Mouse (Mus musculus) ovary, adult 18-20 months (tissue): ENCODE data around the gene Pigk.
"Not testable (repeated sequence)": the region's sequence is repeated elsewhere in the genome, so short reads cannot be mapped to it uniquely, and the experiment has no call there.

Experiments
- DNase-seq: peaks from one replicate; pipeline ENCODE4 v3.0.0; 2022; ENCODE audit warnings: low spot score, mixed read lengths

Pigk gene

DNA sequence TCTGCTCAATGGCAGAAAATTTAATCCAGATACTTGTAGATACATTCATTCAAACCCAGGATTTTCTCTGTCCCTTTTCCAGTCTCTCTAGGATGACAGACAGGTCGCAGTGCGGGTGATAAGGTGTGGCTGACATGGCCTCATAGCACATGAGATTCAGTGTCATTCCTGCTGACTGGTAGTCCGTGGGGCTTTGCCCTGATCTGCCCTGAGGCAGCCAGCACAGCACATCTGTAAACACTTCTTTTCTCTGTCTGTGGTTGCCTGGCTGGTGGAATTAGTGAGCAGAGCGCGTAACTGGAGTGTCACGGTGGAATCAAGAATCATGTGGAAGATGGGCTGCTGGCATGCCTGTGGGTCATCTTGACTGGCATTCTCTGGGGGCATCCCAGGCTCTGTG, 56.2 kb downstream of the Pigk start:
- DNase-seq = no peak

DNA sequence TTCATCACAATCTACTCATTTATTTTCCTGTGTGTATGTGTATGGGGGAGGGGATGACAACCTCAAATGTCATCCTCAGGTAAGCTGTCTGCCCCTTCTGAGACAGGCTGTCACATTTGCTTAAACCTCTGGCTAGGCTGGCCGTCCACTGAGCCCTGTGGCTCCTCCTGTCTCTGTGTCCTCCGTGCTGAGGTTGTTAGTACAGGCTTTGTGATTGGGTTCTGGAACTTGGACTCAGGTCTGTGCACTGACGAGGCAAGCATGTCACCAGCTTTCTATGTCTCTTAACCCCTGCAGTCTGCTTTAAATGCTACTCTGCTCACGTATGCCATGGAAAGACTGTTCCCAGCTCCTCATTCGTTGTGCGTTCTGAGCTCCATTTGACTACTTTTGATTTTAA, 62.5 kb downstream of the Pigk start:
- no peak for DNase-seq

DNA sequence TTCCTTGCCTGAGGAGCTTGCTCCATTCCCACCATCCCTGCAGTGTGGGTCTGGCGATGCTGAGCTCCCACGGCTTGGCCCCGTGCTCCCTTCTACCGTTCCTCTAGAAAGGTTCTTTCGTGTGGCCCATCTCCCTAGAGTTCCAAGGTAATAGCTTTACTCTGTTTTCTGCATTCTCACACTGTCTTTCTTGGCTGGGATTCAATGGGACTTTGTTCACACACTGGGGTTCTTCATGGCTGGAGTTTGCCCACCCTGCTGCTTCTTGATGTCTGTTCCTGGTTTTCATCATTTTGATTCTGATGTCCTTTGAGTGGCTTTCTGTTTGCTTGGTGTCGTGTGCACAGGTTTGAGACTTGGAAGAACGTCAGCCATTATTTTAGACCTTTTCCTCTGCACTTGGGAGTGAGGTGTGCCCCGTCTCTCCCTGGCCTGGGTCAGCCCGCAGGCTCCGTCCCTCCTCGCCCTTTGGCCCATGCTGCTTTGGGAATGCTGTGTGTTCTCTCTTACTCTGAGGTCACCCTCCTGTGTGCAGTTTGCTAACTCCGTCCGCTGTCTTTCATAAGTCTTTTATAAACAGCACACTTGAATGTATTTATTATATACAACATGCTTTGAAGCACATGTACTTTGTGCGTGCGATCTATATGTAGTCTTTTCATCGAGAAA, 63.1 kb downstream of the Pigk start:
- no peak for DNase-seq

DNA sequence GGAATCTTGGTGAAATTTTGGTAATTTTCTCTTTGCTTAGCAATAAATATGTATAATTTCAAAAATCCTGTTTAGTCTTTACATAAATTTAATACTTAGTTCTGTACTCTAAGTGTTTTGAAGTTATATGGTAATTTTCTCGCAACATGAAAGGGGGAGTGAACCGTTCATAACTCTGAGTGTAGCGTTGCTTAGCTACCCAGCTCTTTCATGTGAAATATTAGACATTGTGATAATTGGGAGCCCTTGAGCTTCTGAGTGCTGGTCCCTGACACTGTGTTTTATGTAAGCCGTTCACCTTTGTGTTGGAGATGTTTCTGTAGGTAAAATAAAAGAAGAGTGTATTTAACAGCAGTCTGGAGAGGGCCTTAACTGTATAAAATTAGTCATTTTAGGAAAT, 65.9 kb downstream of the Pigk start:
- no peak for DNase-seq

DNA sequence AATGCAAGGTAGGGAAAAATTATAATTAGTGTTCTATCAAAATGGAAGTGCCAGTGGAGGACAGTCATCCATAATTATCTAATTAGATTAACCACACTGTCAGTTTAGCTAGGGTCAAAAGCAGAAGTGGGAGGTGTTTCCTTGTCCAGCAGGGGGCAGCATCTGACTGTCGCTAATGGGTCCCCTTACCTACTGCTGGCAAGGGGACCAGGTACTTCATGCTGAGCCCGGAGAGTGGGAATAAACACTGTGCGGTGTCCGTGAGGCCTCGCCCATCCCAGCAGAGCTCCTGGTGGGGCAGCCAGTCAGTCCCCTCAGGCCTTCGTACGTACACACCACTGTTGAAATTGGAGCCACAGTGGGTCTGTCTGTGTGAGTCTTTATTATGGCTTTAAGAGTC, 69.9 kb downstream of the Pigk start:
- no peak for DNase-seq

DNA sequence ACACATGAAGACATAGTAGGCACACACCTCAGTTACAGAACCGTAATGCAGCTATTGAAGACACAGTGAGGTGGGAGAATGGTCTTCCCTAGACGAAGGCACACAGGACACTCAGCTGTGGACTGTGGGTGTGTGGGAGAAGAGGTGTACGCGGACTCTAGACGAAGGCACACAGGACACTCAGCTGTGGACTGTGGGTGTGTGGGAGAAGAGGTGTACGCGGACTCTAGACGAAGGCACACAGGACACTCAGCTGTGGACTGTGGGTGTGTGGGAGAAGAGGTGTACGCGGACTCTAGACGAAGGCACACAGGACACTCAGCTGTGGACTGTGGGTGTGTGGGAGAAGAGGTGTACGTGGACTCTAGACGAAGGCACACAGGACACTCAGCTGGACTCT, 70.5 kb downstream of the Pigk start:
- not testable (repeated sequence) for DNase-seq

DNA sequence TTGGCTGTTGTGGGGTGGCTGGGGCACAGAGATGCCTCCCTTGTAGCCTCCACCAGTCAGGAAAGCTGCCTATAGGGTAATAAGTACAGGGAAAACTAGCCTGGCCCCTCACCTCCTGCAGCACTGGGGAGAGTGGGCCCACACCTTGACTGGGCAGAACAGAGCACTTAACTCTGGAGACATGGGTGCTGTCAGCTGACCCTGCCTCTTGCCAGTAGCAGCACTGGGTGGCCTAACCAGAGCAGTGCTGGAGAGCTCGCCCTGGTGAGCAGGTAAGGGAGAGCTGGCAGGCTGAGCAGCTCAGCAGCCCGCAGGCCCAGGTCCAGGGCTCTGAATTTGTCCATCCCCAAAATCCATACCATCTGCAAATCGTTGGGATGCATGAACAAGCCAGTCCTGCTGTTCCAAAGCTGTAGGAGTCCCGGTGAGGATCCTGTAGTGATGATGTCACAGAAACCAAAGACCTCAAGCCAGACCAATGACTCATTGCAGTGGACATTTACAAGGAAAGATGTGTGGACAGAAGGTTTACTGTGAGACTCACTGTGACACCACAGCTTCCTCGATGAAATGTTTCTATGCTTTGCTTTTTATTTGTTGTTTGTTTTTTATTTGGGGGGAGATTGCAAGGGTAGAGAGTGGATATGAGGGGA, 74.5 kb downstream of the Pigk start:
- not testable (repeated sequence) for DNase-seq

DNA sequence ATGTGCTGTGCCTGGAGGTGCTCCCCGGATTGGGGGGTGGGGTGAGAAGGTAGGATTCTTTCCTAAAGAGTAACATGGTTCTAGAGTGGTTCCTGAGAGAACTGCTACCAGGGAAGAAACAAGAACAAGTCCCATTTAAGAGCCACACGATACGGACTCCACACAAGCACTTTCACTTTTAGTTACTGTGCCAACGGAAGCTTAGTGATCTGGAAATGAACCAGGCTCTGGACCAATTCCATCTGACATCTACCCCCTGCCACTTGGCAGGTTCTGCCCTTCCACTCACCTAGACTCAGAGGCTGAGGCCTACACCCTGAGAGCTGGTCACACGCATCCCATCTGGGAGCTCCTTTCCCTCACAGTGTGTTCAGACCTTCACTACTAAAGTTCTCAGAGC, 78.7 kb downstream of the Pigk start:
- DNase-seq = no peak

DNA sequence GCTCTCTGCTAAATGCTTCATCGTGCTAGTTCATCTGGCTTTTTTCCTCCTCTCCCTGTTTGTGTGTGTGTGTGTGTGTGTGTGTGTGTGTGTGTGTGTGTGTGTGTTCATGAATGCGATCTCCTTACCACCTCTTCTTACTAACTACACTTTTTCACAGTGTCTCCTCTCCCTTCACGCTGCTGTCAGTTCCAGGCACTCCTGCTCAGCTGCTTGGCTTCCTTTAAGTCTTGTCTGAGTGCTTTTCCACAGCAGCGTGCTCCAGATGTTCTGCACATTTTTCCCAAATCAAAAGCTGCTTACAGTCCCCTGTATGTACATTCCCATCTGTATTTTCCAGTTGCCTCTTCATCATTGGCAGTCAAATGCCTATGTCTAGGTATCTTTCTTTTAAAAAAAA, 79.1 kb downstream of the Pigk start:
- no peak for DNase-seq

DNA sequence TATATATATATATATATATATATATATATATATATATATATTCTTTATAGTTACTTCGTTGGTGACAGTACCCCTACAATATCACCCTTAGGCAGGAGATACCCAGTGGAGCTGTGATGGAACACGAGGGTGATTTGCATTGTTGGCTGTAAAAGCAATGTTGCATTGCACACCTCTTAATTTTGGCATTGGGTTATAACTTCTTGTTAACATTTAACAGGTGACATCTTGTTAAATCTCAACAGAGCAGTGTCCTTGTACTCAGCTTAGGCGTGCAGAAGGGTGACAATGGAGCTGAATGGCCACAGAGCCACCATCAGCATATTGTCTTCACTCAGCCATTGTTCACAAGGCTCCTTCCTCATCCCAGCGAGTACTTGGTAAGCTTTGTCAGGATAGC, 82.3 kb downstream of the Pigk start:
- no peak for DNase-seq

DNA sequence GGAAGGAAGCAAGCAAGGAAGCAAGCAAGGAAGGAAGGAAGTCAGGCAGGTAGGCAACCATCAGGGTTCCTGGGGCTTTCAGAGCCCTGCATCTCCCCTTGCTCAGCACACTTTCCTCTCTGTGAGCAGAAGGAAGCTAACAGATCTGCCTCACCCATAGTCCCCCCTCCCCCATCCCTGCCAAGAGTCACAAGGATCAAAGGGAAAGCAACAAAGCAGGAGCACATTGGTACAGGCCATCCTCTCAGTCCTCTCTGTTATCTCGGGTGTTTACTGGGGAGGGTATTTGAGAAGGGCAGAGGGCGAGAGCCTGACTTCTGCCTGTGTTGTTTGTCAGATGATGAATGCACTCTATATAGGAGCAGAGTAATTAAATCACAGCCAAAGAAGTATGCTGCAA, 83.5 kb downstream of the Pigk start:
- no peak for DNase-seq

DNA sequence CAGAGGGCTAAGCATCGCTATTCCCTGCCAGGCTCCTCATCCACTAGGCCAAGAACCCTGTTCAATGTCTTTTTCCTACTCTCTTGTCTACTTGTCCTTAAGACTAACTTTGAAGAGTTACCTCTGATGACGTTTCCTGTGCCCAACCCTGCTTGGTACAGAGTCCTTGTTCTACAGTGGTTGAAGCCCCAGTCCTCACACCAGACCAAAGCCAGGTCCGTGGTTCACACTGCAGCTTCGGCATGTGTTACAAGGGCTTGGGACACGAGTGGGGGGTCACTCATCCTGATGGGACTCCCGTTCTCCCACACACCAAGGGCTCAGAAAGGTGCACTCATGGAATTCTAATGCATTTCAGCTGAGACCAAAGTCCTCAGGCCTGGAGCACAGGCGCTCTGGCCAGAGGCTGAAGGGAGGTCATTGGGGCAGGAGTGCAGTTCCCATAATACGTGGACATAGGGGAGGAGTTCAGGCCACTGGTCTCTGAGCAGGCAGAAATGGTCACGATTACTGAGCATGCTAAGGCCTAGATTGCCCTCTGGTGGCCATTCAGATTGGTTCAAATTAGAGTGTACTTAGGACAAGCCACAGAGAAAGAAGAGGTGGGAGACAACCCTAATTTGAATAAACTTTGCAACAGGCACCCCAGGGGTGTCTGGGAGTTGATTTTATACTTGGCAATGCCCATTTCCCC, 86.0 kb downstream of the Pigk start:
- DNase-seq = no peak

DNA sequence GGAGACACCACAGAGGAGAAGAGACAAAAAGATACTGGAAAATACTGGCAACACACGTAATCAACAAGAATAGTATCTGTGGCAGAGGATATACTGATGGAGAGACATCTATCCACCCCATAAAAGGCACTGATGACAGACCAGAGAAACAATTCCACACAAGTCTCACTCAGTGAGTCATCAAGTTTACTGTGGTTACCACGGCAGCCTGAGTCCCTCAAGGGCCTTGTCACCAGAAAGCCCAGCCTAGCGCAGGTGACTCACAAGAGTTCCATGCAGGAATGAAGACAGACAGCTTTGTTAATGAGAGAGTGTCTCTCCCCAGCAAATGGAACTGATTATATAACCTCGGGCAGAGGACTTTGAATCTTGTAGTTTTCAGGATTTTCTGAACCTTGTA, 100.0 kb downstream of the Pigk start:
- DNase-seq = no peak

DNA sequence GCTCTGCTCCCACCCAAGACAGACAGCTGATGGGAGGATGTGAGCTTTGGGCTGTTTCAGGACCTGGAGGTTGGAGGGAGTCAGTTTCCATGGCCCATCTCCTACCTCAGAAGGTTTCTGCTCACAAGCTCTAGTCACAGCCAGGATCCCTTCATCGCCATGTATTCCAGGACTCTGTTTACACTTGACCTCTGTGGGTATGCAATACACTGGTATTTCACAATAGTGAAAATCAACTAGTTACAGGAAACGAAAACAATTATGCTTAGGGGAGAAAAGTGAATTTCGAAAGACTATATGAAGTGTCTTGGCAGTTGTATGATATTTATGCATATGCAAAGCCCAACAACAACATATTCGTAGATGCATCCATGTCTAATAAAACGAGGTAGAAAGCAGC, 101.2 kb downstream of the Pigk start:
- DNase-seq = no peak

DNA sequence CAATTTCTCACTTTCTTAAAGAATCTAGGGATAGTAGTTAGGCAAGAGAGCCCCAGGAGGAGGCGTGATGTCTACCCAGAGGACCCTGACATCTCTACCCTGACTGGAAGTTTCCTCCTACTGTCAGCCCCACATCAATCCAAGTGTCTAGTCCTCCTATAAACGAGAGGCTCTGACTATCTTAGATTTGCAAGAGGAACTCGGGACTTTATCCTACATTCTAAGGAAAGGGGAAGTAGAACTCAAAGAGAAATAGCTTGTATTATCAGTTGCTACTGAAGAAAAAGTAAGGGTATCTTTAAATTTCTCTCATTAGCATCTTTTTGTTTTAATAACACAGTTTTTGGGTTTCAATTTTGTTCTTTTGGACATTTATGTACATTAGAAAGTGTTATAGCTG, 106.5 kb downstream of the Pigk start:
- DNase-seq = no peak

DNA sequence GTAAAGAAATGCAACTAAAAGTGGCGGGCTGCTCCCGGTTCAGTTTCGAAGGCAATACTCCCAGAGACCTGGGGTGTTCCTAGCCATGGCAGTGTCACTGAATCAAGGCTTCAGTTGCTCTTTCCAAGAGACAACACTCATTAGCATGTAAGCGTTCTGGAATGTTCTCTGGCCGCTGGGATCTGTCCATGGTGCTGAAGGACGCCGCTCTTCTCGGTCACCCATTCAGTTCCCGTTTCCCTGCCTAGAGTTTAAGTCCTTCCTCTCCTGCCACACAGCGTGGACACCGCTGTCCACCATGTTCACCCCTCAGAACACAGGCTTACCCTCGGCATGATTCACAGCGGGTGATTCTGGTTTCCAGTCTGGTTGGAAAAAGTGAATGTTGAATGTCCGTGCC, 107.3 kb downstream of the Pigk start:
- peak; percentile 5 for DNase-seq

DNA sequence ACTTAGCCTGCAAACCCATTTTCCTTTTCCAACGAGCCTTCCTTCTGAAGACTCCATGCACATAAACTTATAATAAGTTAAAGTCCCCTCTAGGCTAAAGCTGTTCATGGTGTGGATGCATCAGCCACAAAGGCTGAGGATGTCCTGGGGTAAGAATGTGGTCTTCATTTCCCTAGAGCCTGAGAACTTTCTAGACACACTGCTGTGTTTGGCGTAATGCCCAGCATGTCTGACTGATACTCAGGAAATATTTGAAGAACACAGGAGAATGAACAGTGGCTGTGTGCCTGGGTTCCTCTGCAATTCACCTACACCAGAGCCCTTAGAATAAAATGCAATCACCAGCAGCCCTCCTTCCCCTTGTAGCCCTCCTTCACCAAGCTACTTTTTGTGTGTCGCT, 117.5 kb downstream of the Pigk start:
- DNase-seq = no peak

DNA sequence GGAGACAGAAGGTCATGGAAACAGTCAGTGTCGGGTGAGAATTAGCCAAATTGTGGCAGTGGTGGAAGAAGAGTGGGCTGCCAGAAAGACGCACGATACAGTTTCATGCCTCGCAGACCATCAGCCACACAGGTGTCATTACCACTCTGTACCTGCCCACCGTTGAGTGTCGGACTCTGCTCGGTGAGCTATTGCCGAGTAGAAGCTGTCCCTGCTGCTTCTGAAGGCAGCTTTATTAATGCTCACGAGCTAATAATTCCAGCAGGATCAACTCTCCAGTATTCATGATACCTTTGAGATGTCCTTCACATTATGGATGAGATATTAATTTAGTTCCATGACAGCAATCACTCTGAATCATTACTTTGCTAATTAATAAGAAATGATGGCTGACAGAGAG, 118.1 kb downstream of the Pigk start:
- DNase-seq = no peak

DNA sequence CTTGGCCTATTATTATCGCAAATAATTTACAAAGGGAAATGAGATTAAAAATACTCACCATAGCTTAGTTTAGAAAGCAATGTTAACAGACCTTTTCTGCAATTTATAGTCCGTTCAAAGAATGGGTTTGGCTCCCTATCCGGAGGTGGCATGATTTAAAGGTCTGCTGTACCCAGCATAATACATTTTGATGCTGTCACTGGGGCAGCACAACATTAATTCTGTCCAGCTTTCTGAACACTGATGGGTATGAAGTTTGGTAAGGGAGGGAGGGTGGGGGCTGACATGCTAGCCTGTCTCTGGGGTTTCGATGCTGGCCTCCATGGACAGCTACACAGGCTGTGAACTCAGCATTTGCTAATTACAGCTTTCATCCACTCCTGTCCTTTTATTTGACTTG, 118.5 kb downstream of the Pigk start:
- no peak for DNase-seq

DNA sequence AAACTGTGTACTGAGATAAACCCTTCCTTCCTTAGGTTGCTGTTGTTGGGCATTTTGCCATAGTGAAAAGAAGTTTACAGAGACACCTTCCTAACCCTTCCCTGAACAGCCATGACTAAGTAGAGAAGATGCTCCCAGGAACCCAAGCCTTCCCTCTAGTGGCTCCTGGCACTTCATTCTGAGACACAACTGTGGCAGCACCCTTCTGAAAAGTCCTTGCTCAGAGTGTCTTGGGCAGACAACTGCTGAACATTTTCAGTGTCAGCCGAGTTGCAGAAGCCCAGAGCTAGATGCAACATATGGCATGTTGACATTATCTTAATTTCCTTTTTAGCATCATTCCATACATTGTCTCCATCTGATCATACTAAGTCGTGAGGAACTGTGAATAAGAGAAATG, 123.5 kb downstream of the Pigk start:
- no peak for DNase-seq

DNA sequence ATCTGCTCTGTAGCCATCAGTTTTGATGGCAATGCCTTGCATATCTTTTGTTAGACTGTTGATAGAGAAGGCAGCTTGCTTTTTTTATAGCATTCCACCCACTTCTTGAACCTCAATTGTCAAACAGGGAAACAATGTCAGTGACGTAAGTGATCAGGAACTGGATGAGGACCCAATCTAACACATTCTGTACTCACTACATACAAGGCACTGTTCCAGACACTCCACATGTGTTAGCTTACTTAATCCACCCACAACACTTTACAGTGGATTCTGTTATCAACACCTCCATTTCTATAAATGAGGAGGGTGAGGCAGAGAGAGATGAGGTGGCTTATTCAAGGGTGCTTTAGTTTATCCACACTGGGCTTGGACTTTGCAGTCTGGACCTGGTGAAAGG, 124.0 kb downstream of the Pigk start:
- no peak for DNase-seq

DNA sequence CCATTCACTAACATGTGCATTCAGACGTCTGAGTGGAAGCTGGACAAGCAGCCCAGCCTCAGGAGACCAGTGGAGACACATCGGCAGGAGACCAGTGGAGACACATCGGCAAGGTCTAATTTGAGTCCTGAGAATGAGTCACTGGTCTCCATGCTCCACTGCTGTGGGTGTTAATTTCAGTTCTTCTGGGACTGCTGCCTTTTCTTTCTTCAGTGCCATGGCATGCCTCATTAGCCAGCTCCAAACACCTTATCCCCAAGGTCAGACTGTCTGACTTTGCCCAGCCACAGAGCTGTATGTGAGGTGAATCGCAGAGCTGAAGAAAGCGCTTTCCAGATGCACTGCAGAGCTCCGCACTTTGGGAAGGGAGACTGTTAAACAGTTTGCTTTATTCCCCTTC, 127.4 kb downstream of the Pigk start:
- DNase-seq = no peak

DNA sequence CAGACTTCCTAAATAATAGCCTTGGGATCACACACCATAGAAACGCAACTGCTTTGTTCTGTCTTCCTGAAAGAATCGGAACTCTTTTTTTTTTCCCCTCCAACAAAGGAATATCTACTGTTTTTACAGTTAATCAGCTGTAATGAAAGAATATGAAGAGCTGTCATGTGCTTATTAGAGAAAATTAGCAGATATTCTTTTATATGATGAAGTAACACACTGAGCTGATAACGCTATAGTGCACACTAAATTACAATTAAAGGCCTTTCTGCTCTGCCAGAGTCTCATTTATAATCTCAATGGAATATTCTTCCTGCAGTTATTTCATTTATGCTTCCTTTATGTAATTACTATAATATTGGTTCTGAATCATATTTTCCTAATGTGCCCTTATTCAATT, 128.7 kb downstream of the Pigk start:
- no peak for DNase-seq

DNA sequence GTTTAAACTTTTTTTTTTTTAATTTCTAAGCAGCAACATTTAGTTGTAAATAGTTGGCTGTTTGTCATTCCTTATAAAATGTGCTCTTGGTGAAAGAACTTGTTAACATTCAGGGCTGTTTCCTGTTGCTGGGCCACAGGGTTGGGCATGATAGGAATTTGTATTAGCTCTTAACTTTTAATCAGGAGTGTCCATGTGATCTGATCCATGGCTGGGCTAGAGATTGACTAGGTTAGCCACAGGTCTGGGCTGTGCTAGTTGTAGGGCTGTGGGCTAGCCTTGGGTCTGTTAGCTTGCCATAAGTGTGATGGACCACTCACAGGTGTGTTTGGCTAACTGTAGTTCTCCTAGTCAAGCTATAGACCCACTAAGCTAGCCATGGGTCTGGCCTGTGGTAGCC, 130.0 kb downstream of the Pigk start:
- DNase-seq = no peak
